Mouse (Mus musculus) Muller cell, postnatal 12 days (primary cell): Measurements from ENCODE around the gene Cbl.

Source experiments
- DNase-seq: peaks from one replicate; pipeline ENCODE4 v3.0.0-alpha.2; 2015; ENCODE audit errors: inconsistent ontology term

The Cbl gene

GRCm38 (mm10) chr9:44182260-44182659 is 51.6 kb downstream of the Cbl start:
- DNase-seq, result no peak

- DNase-seq, result no peak
Measured at GRCm38 (mm10) chr9:44181537-44181936, 52.3 kb downstream of the Cbl start.

GRCm38 (mm10) chr9:44178811-44179210 is 55.0 kb downstream of the Cbl start:
- DNase-seq, result no peak

GRCm38 (mm10) chr9:44178389-44178788 is 55.5 kb downstream of the Cbl start:
- DNase-seq, result no peak

- DNase-seq, result no peak
Measured at GRCm38 (mm10) chr9:44177405-44177804, 56.4 kb downstream of the Cbl start.

- no peak for DNase-seq
Measured at GRCm38 (mm10) chr9:44175957-44176356, 57.9 kb downstream of the Cbl start.

- DNase-seq, result no peak
Measured at GRCm38 (mm10) chr9:44175556-44175955, 58.3 kb downstream of the Cbl start.

GRCm38 (mm10) chr9:44170691-44171151 is 63.1 kb downstream of the Cbl start:
- DNase-seq, result peak; percentile 14

GRCm38 (mm10) chr9:44168931-44169330 is 64.9 kb downstream of the Cbl start:
- DNase-seq, result no peak

GRCm38 (mm10) chr9:44159886-44160285 is 74.0 kb downstream of the Cbl start:
- no peak for DNase-seq

GRCm38 (mm10) chr9:44147290-44147689 is 86.6 kb downstream of the Cbl start:
- DNase-seq, result no peak

GRCm38 (mm10) chr9:44144718-44145060 is 89.2 kb downstream of the Cbl start:
- no peak for DNase-seq

- DNase-seq, result no peak
Measured at GRCm38 (mm10) chr9:44144023-44144717, 89.7 kb downstream of the Cbl start.

- DNase-seq, result no peak
Measured at GRCm38 (mm10) chr9:44143421-44143820, 90.4 kb downstream of the Cbl start.

GRCm38 (mm10) chr9:44141951-44142350 is 91.9 kb downstream of the Cbl start:
- no peak for DNase-seq

GRCm38 (mm10) chr9:44137846-44138245 is 96.0 kb downstream of the Cbl start:
- no peak for DNase-seq

GRCm38 (mm10) chr9:44135731-44136411 is 98.0 kb downstream of the Cbl start:
- peak; percentile 78 for DNase-seq

GRCm38 (mm10) chr9:44134851-44135730 is 98.8 kb downstream of the Cbl start:
- DNase-seq, result peak; percentile 65

- peak; percentile 76 for DNase-seq
Measured at GRCm38 (mm10) chr9:44134101-44134850, 99.6 kb downstream of the Cbl start, which contains the start of gene Mcam. Gene Mcam (plus strand): TSS chr9:44134469.

GRCm38 (mm10) chr9:44133287-44133686 is 100.6 kb downstream of the Cbl start:
- DNase-seq, result peak; percentile 47

- no peak for DNase-seq
Measured at GRCm38 (mm10) chr9:44132200-44132599, 101.6 kb downstream of the Cbl start.

GRCm38 (mm10) chr9:44131276-44131590 is 102.6 kb downstream of the Cbl start:
- DNase-seq, result no peak
